Mouse (Mus musculus): Measurements from ENCODE around the gene Steap2.

GRCm38 (mm10) chr5:5676082-5676481, 18.3 kb downstream of the Steap2 start:
- TF ChIP-seq POLR2AphosphoS2 (IDR thresholded peaks at IDR 0.05; ENCODE audit: low read length) (no peak), KAT2A (conservative IDR thresholded peaks at IDR 0.05; ENCODE audit: low read depth, low read length) (no peak), ZNF384 (IDR thresholded peaks at IDR 0.05; ENCODE audit: low read depth, low read length) (no peak), MAFK (IDR thresholded peaks at IDR 0.05; ENCODE audit: borderline replicate concordance, low read depth, low read length) (no peak), MAX (IDR thresholded peaks at IDR 0.05; ENCODE audit: low read length) (no peak), CTCF (IDR thresholded peaks at IDR 0.05 in 2 of 3, conservative IDR thresholded peaks at IDR 0.05 in 1 of 3; ENCODE audit: control insufficient read depth in 1 of 3, insufficient read depth in 1 of 3, low read depth in 2 of 3, low read length in 3 of 3, poor library complexity in 1 of 3, severe bottlenecking in 1 of 3) (no peak), EP300 (IDR thresholded peaks at IDR 0.05; ENCODE audit: low read depth in 1 of 2, low read length in 2 of 2) (no peak), USF1 (IDR thresholded peaks at IDR 0.05; ENCODE audit: low read depth, low read length) (no peak), E2F4 (IDR thresholded peaks at IDR 0.05; ENCODE audit: borderline replicate concordance, low read depth, low read length) (no peak), MEF2A (IDR thresholded peaks at IDR 0.05; ENCODE audit: extremely low read depth, insufficient replicate concordance, low read depth, low read length, poor library complexity, severe bottlenecking) (no peak), POLR2A (IDR thresholded peaks at IDR 0.05; ENCODE audit: control insufficient read depth in 1 of 2, insufficient read depth in 1 of 2, low read depth in 1 of 2, low read length in 2 of 2, poor library complexity in 1 of 2) (no peak)

Data from MEL (cell line).